Mouse (Mus musculus): ENCODE results near the gene Mecom. TPM values are rescaled to one million over a fixed set of nuclear protein-coding genes. Genes with fewer than 3 reads are reported as not detected.

Mecom gene
- total RNA-seq, 2 experiments from 2014 or later, result 14.7 to 41.9 TPM

GRCm38 (mm10) chr3:30494371-30494770 is 53.4 kb downstream of the Mecom start:
- no peak for DNase-seq (ENCODE audit: low spot score in 2 of 2)

- no peak for DNase-seq (ENCODE audit: low spot score in 2 of 2)
Measured at GRCm38 (mm10) chr3:30488808-30489207, 59.0 kb downstream of the Mecom start.

- DNase-seq (ENCODE audit: low spot score in 2 of 2), result no peak
Measured at GRCm38 (mm10) chr3:30486422-30486821, 61.4 kb downstream of the Mecom start.

GRCm38 (mm10) chr3:30483006-30483684 is 64.7 kb downstream of the Mecom start:
- DNase-seq (ENCODE audit: low spot score in 2 of 2), result no peak

GRCm38 (mm10) chr3:30481682-30482081 is 66.1 kb downstream of the Mecom start:
- no peak for DNase-seq (ENCODE audit: low spot score in 2 of 2)

- DNase-seq (ENCODE audit: low spot score in 2 of 2), result no peak
Measured at GRCm38 (mm10) chr3:30480551-30480950, 67.3 kb downstream of the Mecom start.

- DNase-seq (ENCODE audit: low spot score in 2 of 2), result no peak
Measured at GRCm38 (mm10) chr3:30478252-30478651, 69.6 kb downstream of the Mecom start.

GRCm38 (mm10) chr3:30477008-30477407 is 70.8 kb downstream of the Mecom start:
- no peak for DNase-seq (ENCODE audit: low spot score in 2 of 2)

- no peak for DNase-seq (ENCODE audit: low spot score in 2 of 2)
Measured at GRCm38 (mm10) chr3:30475591-30475990, 72.2 kb downstream of the Mecom start.

GRCm38 (mm10) chr3:30468068-30468835 is 79.6 kb downstream of the Mecom start:
- no peak for DNase-seq (ENCODE audit: low spot score in 2 of 2)

- DNase-seq (ENCODE audit: low spot score in 2 of 2), result no peak
Measured at GRCm38 (mm10) chr3:30466031-30466650, 81.7 kb downstream of the Mecom start.

GRCm38 (mm10) chr3:30464497-30464896 is 83.3 kb downstream of the Mecom start:
- DNase-seq (ENCODE audit: low spot score in 2 of 2), result no peak

GRCm38 (mm10) chr3:30461831-30462230 is 86.0 kb downstream of the Mecom start:
- no peak for DNase-seq (ENCODE audit: low spot score in 2 of 2)

- DNase-seq (ENCODE audit: low spot score in 2 of 2), result no peak
Measured at GRCm38 (mm10) chr3:30460890-30461578, 86.8 kb downstream of the Mecom start.

- no peak for DNase-seq (ENCODE audit: low spot score in 2 of 2)
Measured at GRCm38 (mm10) chr3:30459626-30460025, 88.2 kb downstream of the Mecom start.

GRCm38 (mm10) chr3:30457975-30458678 is 89.7 kb downstream of the Mecom start:
- DNase-seq (ENCODE audit: low spot score in 2 of 2), result no peak

GRCm38 (mm10) chr3:30455902-30456301 is 91.9 kb downstream of the Mecom start:
- no peak for DNase-seq (ENCODE audit: low spot score in 2 of 2)

- DNase-seq (ENCODE audit: low spot score in 2 of 2), result no peak
Measured at GRCm38 (mm10) chr3:30453546-30454455, 94.0 kb downstream of the Mecom start.

- no peak for DNase-seq (ENCODE audit: low spot score in 2 of 2)
Measured at GRCm38 (mm10) chr3:30453046-30453445, 94.8 kb downstream of the Mecom start.

GRCm38 (mm10) chr3:30452511-30452910 is 95.3 kb downstream of the Mecom start:
- DNase-seq (ENCODE audit: low spot score in 2 of 2), result no peak

All from adrenal gland, postnatal 4 days (tissue).